Mouse (Mus musculus): Measurements from ENCODE around the gene Tfe3. TPM values are rescaled to one million over a fixed set of nuclear protein-coding genes. Genes with fewer than 3 reads are reported as not detected.

The Tfe3 gene
- polyA plus RNA-seq (2017; shearing (Covaris generic)) = 55.8 TPM

GRCm38 (mm10) chrX:7762137-7762920, at the start of gene Tfe3:
TSS of gene Tfe3 (plus strand) at chrX:7762560.

GRCm38 (mm10) chrX:7714135-7714899, 48.0 kb upstream of the Tfe3 start, which contains the start of gene Wdr45:
TSS of gene Wdr45 (plus strand) at chrX:7714333.

GRCm38 (mm10) chrX:7721514-7722281, 40.7 kb upstream of the Tfe3 start, which contains the start of gene Gm45208:
TSS of gene Gm45208 (plus strand) at chrX:7722245.

GRCm38 (mm10) chrX:7728215-7728921, 34.0 kb upstream of the Tfe3 start, which contains the start of gene Praf2:
TSS of gene Praf2 (plus strand) at chrX:7728439.

GRCm38 (mm10) chrX:7750432-7751116, 11.8 kb upstream of the Tfe3 start, which contains the start of gene Ccdc120:
TSS of gene Ccdc120 (minus strand) at chrX:7750905.

GRCm38 (mm10) chrX:7789542-7790136, 27.3 kb downstream of the Tfe3 start, which contains the start of gene Gripap1:
TSS of gene Gripap1 (plus strand) at chrX:7789765.

GRCm38 (mm10) chrX:7821865-7822779, 59.8 kb downstream of the Tfe3 start, which contains the start of gene Kcnd1:
TSS of gene Kcnd1 (plus strand) at chrX:7822289.

Other genes starting within 250 kb of the Tfe3 start
- gene Foxp3, start 188.9 kb upstream of the Tfe3 start, polyA plus RNA-seq (2017; shearing (Covaris generic)) = 94.7 TPM
- gene Ppp1r3f, start 188.3 kb upstream of the Tfe3 start, polyA plus RNA-seq (2017; shearing (Covaris generic)) = 9.1 TPM
- 30.6 TPM for gene Ccdc22, start 157.0 kb upstream of the Tfe3 start, polyA plus RNA-seq (2017; shearing (Covaris generic))
- not detected for gene Cacna1f, start 155.5 kb upstream of the Tfe3 start, polyA plus RNA-seq (2017; shearing (Covaris generic))
- gene Syp, start 124.1 kb upstream of the Tfe3 start, polyA plus RNA-seq (2017; shearing (Covaris generic)) = 18.7 TPM
- 43.5 TPM for gene Prickle3, start 105.3 kb upstream of the Tfe3 start, polyA plus RNA-seq (2017; shearing (Covaris generic))
- 122 TPM for gene Plp2, start 91.2 kb upstream of the Tfe3 start, polyA plus RNA-seq (2017; shearing (Covaris generic))
- not detected for gene Magix, start 81.3 kb upstream of the Tfe3 start, polyA plus RNA-seq (2017; shearing (Covaris generic))
- 87.5 TPM for gene Gpkow, start 65.4 kb upstream of the Tfe3 start, polyA plus RNA-seq (2017; shearing (Covaris generic))
- gene Wdr45, start 48.2 kb upstream of the Tfe3 start, polyA plus RNA-seq (2017; shearing (Covaris generic)) = 79.9 TPM
- not detected for gene Gm45208, start 40.3 kb upstream of the Tfe3 start, polyA plus RNA-seq (2017; shearing (Covaris generic))
- 40.0 TPM for gene Praf2, start 34.1 kb upstream of the Tfe3 start, polyA plus RNA-seq (2017; shearing (Covaris generic))
- gene Ccdc120, start 11.7 kb upstream of the Tfe3 start, polyA plus RNA-seq (2017; shearing (Covaris generic)) = 0.29 TPM
- gene Gripap1, start 27.2 kb downstream of the Tfe3 start, polyA plus RNA-seq (2017; shearing (Covaris generic)) = 120 TPM
- gene Kcnd1, start 59.7 kb downstream of the Tfe3 start, polyA plus RNA-seq (2017; shearing (Covaris generic)) = 1.6 TPM
- gene Otud5, start 78.8 kb downstream of the Tfe3 start, polyA plus RNA-seq (2017; shearing (Covaris generic)) = 22.0 TPM
- 85.7 TPM for gene Pim2, start 115.7 kb downstream of the Tfe3 start, polyA plus RNA-seq (2017; shearing (Covaris generic))
- gene Slc35a2, start 121.5 kb downstream of the Tfe3 start, polyA plus RNA-seq (2017; shearing (Covaris generic)) = 44.9 TPM
- gene Pqbp1, start 136.7 kb downstream of the Tfe3 start, polyA plus RNA-seq (2017; shearing (Covaris generic)) = 158 TPM
- gene Timm17b, start 136.8 kb downstream of the Tfe3 start, polyA plus RNA-seq (2017; shearing (Covaris generic)) = 162 TPM
- not detected for gene Gm10491, start 145.3 kb downstream of the Tfe3 start, polyA plus RNA-seq (2017; shearing (Covaris generic))
- not detected for gene Gm10490, start 147.0 kb downstream of the Tfe3 start, polyA plus RNA-seq (2017; shearing (Covaris generic))
- gene Pcsk1n, start 157.3 kb downstream of the Tfe3 start, polyA plus RNA-seq (2017; shearing (Covaris generic)) = not detected
- gene Eras, start 166.0 kb downstream of the Tfe3 start, polyA plus RNA-seq (2017; shearing (Covaris generic)) = not detected
- gene Hdac6, start 185.3 kb downstream of the Tfe3 start, polyA plus RNA-seq (2017; shearing (Covaris generic)) = 26.4 TPM
- gene Gata1, start 215.5 kb downstream of the Tfe3 start, polyA plus RNA-seq (2017; shearing (Covaris generic)) = 39.8 TPM